Mouse (Mus musculus): ENCODE measurements around the gene Pilra. TPM values are rescaled to one million over a fixed set of nuclear protein-coding genes. Genes with fewer than 3 reads are reported as not detected.

Gene Pilra
- total RNA-seq, 2 experiments from 2014 or later, result 0.71 to 1.2 TPM

DNA sequence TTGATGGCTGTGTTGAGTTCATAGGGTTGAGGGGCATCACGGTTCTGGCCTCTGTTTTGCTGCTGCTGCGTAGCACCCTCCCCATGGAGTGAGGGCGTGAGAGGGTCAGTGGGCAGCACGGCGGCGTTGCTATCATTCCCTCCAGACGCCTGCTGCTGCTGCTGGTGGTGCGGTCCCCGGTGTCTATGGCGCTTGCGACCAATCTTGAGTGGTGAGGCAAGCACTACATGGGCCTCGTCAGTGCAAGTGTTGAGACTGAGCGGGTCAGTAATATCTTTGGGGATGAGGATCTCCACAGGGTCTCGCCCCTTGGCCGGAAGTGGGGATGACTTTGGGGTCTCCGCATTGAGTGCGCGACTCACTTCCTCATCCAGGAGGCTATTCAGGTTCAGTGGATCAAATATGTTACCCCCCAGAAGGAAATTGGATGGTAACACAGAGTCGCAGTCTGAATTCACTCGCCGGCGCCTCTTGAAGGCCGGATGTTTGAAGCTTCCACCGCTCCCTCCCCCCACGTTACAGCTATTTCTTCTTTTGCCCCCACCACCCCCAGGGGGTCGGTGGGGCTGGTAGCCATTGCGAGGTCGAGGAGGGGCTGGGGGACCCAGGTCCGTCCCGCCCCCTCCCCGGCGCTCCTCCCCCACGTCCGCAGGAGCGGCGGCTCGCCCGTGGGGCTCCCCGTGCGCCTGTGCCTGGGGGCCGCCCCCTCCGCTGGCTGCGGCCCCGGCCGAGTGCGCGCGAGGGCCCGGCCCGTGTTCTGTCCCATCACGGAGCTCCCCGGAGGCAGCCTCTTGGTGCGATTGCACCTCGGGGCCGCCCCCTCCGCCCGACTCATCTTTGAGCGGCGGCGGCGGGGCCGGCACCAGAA is 50.7 kb downstream of the Pilra start:
- intact Hi-C loops (cut with DNase I), result no loop called here
- DNase-seq (ENCODE audit: extremely low spot score in 1 of 2, low spot score in 2 of 2), result peak in 1 of 2 experiments; percentile 81

DNA sequence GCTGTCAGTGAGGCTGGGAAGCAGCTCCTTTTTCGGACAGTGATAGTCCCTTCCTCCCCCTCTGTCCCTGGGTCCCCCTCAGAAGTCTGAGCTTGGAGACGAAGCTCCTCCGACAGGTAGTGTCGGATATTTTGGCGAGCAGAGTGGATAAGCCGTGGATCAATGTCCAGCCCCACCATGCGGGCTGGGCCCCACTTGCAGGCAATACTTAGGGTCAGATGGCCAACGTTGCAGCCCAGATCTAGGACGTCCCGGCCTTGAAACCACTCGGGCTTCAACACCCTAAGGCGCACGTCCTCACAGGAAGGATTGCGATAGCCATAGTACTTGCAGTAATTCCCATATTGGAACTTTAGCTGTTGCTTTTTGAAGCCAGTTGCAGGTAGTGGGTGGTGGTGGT is 51.5 kb downstream of the Pilra start:
- peak in 1 of 2 experiments; percentile 38 for DNase-seq (ENCODE audit: extremely low spot score in 1 of 2, low spot score in 2 of 2)
- intact Hi-C loops (cut with DNase I), result no loop called here

DNA sequence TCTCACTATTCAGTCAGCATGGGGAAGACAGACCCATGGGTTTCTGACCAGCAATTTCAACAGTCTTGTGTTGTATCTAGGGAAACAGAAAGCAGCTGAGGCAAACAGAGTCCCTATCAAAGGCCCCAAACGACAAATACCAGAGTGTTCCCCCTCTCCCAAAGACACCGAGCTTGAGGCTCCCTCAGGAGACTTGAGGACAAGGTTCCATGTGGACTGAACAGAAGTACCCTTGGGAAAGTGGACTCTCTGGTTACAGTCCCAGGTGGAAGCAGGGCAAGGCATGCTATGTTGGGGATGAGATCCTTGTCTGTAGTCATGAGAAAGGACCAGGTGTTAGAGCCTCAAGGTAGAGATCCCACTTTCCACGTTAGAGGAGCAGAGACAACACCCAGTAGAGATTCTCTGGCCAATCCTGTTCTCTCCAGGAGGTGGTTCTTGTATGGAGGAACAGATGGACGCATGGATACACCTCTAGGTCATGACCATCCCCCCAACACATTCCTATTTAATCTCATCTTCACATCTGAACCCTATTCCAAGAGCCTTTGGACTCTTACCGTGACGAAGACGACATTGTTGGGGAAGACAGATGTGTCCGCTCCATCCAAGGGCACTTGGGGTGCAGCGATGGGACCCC is 52.1 kb downstream of the Pilra start:
- intact Hi-C loops (cut with DNase I), result no loop called here

DNA sequence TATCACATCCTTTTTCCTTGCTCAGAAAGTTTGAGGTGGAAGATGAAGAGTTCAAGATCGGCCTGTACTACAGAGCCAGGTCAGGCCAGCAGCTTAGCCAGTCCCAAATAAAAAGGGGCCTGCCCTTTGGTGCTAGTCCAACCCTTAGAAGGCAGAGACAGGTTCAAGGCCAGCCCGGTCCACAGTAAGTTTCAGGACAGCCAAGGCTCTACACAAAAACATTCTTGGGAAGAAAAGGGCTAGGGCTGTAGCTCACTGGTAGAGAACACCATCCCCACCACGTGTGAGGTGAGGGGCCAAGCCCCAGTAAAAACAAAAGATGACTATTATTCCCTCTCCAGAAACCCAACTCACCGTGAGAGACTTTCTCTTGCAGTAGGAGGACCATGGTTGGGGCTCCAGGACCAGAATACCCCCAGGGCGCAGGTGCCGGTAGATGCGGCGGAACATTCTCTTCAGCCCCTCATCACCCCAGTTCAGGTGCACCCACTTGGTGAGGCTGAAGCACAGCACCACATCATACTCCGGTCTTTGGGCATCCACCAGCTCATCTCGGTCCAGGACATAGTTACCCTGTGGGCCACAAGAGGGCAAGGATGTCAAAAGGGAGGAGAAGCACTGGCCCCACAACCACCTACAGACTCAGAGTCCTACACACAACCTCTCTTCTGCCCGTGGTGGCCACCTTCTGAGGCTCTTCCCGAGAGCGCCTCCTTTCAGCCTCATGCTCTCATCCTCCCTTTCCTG is 53.1 kb downstream of the Pilra start:
- intact Hi-C loops (cut with DNase I), result no loop called here
- no peak for DNase-seq (ENCODE audit: extremely low spot score in 1 of 2, low spot score in 2 of 2)

More for the DNA sequence above, 52.1 kb downstream of the Pilra start:
- no peak for DNase-seq (ENCODE audit: extremely low spot score in 1 of 2, low spot score in 2 of 2)

DNA sequence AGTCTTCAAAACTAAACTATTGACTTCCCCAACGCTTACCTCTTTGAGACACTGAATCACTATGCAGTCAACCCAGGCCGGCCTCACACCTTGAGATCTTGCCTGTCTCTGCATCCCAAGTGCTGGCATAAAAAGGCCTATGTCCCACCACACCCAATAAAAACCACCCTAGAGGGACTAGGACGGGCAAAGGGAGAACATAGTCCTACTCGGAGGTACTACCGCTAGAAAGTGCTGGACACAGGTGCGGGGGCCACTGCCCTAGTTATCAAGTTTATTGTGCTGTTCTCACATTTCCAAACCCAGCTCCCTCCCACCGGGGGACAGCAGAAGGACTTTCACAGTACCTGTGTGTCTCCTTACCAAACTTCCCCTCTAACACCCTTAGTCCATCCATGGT is 54.4 kb downstream of the Pilra start:
- intact Hi-C loops (cut with DNase I), result no loop called here
- no peak for DNase-seq (ENCODE audit: extremely low spot score in 1 of 2, low spot score in 2 of 2)

DNA sequence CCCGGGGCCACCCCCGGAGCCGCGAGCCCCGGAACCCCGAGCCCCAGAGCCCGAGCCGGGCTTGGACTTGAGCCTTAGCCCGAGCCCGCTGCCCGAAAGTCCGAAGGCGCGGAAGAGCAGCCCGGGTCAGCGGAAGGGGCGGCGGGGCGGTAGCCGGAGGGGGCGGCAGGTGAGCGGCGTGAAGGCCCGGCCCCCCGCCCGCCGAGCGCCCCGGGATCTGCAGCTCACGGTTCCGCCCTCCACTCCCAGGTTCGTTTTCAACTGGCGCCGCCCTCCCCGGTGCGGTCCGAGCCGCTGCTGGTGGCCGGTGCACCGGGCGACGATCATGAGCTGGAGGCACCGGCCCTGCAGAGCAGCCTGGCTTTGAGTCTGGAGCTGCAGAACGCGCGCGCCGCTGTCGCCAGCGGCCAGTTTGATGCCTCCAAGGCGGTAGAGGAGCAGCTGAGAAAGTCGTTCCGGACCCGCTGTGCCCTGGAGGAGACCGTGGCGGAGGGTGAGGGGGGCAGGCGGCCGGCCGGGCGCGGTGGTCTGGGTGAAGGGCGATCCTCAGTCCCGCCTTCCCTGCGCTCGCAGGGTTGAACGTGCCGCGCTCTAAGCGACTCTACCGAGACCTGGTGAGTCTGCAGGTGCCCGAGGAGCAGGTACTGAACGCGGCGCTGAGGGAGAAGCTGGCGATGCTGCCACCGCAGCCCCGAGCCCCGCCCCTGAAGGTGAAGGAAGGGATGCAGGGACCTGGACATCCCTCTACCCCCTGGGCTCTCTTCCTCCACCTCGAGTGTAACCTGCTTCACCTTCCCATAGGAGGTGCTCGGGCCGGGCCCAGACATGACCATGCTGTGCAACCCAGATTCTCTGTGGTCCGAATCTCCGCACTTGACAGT is 56.8 kb downstream of the Pilra start:
- peak in 1 of 2 experiments; percentile 66 for DNase-seq (ENCODE audit: extremely low spot score in 1 of 2, low spot score in 2 of 2)
- intact Hi-C loops (cut with DNase I), result no loop called here

DNA sequence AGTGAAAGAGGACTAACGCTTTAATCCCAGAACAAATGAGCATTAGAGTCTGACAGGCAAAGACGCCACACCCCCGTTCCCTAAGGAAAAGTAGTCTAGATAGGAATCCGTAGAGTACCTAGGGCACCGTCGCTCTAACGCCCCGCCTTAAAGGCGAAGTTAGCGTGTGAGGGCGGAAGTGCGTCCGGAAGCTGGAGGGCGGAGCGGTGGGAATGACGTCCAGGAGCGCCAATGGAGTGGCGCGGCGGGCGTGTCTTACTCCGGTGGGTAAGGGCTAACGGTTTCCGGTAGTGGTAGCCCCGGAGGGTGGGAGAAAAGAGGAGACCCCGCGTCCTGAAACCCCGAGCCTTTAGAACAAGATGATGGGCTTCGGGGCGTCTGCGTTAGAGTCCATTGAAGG is 57.4 kb downstream of the Pilra start, which contains the start of gene Ppp1r35:
TSS of gene Ppp1r35 (plus strand) at position 215 of the 400 bp plus-strand sequence.
- intact Hi-C loops (cut with DNase I), result no loop called here
- peak; percentile 95 to 97 for DNase-seq (ENCODE audit: extremely low spot score in 1 of 2, low spot score in 2 of 2)

DNA sequence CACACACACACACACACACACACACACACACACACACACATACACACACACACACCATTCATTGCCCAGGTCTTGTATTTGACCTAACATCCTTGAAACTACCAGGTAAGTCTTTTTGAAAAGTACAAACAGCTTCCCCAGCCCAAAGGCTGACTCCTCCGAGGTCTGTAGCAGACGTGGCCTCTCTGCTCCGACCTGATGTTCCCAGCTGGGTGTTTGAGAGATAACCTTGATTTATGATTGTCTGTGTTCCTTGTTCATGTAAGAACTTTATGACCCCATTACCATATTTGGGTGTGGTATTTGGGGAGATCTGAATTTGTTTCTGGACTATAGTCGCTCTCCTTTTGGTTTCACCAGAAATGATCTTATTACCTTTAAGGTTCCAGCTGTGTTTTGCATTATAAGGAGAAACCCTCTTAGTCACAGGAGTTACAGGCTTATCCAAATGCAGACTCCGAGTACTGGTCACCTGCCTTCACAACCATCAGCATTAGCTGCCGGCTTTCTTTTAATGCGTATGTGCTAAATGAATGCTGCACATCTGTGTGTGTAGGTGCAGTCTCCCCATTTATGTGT is 58.7 kb downstream of the Pilra start:
- no peak for DNase-seq (ENCODE audit: extremely low spot score in 1 of 2, low spot score in 2 of 2)
- intact Hi-C loops (cut with DNase I), result no loop called here

DNA sequence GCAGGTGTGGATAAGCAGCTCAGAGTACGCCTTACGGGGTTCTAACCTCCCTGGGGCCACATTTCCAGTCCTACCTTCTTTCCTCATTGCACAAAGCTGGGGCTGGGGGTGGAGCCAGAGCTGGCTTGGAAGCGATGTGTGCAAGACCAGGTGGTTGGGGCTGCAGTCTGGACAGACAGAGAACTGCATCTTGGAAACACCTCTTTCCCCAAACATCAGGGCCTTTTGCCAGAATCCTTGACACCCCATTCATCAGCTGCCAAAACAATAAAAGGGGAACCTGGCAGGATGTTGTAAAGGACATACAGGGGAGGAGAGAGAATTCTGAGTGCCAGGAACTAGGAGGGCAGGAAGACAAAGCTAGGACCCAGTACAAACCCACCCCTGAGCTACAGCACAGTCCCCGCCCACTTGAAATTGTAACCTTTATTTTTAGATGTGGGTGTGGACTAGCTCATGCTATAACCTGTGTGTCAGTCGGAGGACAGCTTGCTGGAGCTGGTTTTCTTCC is 59.6 kb downstream of the Pilra start:
- intact Hi-C loops (cut with DNase I), result no loop called here
- peak in 1 of 2 experiments; percentile 49 for DNase-seq (ENCODE audit: extremely low spot score in 1 of 2, low spot score in 2 of 2)

DNA sequence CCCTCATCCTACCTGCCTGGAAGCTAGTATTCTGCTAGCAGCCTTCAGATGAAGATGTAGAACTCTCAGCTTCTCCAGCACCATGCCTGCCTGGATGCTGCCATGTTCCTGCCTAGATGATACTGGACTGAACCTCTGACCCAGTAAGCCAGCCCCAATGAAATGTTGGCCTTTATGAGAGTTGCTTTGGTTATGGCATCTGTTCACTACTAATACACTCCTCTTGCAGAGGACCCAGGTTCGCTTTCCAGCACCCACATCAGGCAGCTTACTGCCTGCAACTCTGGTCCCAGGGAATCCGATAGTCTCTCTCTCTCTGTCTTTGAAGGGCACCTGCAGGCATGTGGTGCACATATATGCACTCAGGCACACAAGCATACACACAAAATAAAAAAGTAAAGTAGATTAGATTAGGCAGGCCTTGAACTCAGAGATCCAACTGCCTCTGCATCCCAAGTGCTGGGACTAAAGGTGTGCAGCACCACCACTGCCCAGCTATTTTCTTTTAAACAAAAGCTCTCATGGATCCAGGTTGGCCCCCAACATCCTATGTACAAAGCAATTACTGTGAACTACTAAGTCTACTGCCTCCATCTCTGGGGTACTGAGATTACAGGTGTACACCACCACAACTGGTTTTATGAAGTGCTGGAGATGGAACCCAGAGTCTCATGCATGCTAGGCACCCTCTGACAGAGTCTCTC is 60.3 kb downstream of the Pilra start:
- no peak for DNase-seq (ENCODE audit: extremely low spot score in 1 of 2, low spot score in 2 of 2)
- intact Hi-C loops (cut with DNase I), result no loop called here

DNA sequence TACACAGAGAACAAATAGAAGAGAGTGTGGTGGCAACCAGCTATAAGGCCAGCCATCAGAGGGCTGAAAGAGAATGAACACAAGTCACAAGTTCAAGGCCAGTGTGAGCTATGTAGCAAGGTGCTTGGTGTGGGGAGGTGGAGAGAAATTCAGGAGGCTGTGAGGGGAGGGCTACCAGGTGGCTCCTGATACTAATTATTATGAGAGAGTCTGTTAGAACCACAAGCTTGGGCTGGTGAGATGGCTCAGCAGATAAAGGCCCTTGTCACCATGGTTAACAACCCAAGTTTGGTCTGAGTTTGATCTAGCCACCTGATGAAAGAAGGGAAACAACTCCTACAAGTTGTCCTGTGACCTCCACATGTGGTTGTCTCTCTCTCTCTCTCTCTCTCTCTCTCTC is 63.3 kb downstream of the Pilra start:
- intact Hi-C loops (cut with DNase I), result no loop called here
- DNase-seq (ENCODE audit: extremely low spot score in 1 of 2, low spot score in 2 of 2), result no peak

Other genes with a start within 250 kb of the Pilra start
- 10 to 100 TPM; 38.8 to 43.1 TPM for gene Mospd3, start 235.2 kb downstream of the Pilra start, total RNA-seq (2021)
- 10 to 100 TPM; 11.4 to 12.3 TPM for gene Pcolce, start 222.5 kb downstream of the Pilra start, total RNA-seq (2021)
- under 1 TPM; 0.19 to 0.26 TPM for gene Fbxo24, start 207.3 kb downstream of the Pilra start, total RNA-seq (2021)
- 10 to 100 TPM; 15.1 to 15.6 TPM for gene Lrch4, start 207.2 kb downstream of the Pilra start, total RNA-seq (2021)
- gene Gm20605, start 207.1 kb downstream of the Pilra start, total RNA-seq (2021), result 1 to 10 TPM; 4.4 to 5.6 TPM
- gene Sap25, start 194.9 kb downstream of the Pilra start, total RNA-seq (2021), result 1 to 10 TPM; 2.7 to 4.5 TPM
- under 1 TPM in 1 of 2 experiments, not detected in 1; 0.36 TPM for gene Irs3, start 190.6 kb downstream of the Pilra start, total RNA-seq (2021)
- gene Agfg2, start 151.6 kb downstream of the Pilra start, total RNA-seq (2021), result 10 to 100 TPM; 33.3 to 36.5 TPM
- 100 to 1,000 TPM; 116 to 119 TPM for gene Nyap1, start 94.7 kb downstream of the Pilra start, total RNA-seq (2021)
- gene Tsc22d4, start 90.6 kb downstream of the Pilra start, total RNA-seq (2021), result 100 to 1,000 TPM; 112 to 120 TPM
- gene Ppp1r35, start 57.4 kb downstream of the Pilra start, total RNA-seq (2021), result 10 to 100 TPM; 28.0 to 28.7 TPM
- gene Mepce, start 48.6 kb downstream of the Pilra start, total RNA-seq (2021), result 10 to 100 TPM; 30.1 to 35.3 TPM
- 1 to 10 TPM; 5.7 to 6.0 TPM for gene Zcwpw1, start 48.5 kb downstream of the Pilra start, total RNA-seq (2021)
- gene Pilrb1, start 21.8 kb upstream of the Pilra start, total RNA-seq (2021), result not detected
- not detected for gene Pilrb2, start 35.5 kb upstream of the Pilra start, total RNA-seq (2021)
- gene Cyp3a13, start 85.3 kb upstream of the Pilra start, total RNA-seq (2021), result not detected
- 1 to 10 TPM; 4.5 to 6.5 TPM for gene Gjc3, start 126.8 kb upstream of the Pilra start, total RNA-seq (2021)
- gene Azgp1, start 145.2 kb upstream of the Pilra start, total RNA-seq (2021), result not detected
- gene Smok3a, start 185.0 kb upstream of the Pilra start, total RNA-seq (2021), result not detected
- not detected for gene Smok3b, start 185.1 kb upstream of the Pilra start, total RNA-seq (2021)
- gene Smok3c, start 216.9 kb upstream of the Pilra start, total RNA-seq (2021), result not detected
- gene Zkscan1, start 248.8 kb upstream of the Pilra start, total RNA-seq (2021), result 10 to 100 TPM; 39.2 to 39.4 TPM